Mouse (Mus musculus) limb, embryonic 15.5 days (tissue): ENCODE data around the gene Phyhd1. TPM values are rescaled to one million over a fixed set of nuclear protein-coding genes. Genes with fewer than 3 reads are reported as not detected.

Experiments
- polyA plus RNA-seq: library from polyadenylated mRNA; unstranded; fragments of >200 nt; fragmentation: Nextera tagmentation; extraction: Ambion mirVana; gene quantifications from 2 replicates; pipeline ENCODE4 v1.2.1, GENCODE M21; 2015

Phyhd1 gene
- polyA plus RNA-seq, 1 experiment from 2014 or later, result 5.9 TPM

Other genes starting within 250 kb of the Phyhd1 start
- gene Wdr34, start 217.3 kb upstream of the Phyhd1 start, polyA plus RNA-seq, result 36.7 and 37.0 TPM in 2 replicates
- gene Set, start 208.8 kb upstream of the Phyhd1 start, polyA plus RNA-seq, result 323 and 361 TPM in 2 replicates
- gene Pkn3, start 188.5 kb upstream of the Phyhd1 start, polyA plus RNA-seq, result 8.6 and 10.4 TPM in 2 replicates
- 21.1 and 21.6 TPM in 2 replicates for gene Zdhhc12, start 172.6 kb upstream of the Phyhd1 start, polyA plus RNA-seq
- 6.5 and 8.6 TPM in 2 replicates for gene Zer1, start 141.6 kb upstream of the Phyhd1 start, polyA plus RNA-seq
- gene Tbc1d13, start 132.5 kb upstream of the Phyhd1 start, polyA plus RNA-seq, result 5.5 and 8.0 TPM in 2 replicates
- 14.8 and 17.0 TPM in 2 replicates for gene Endog, start 94.7 kb upstream of the Phyhd1 start, polyA plus RNA-seq
- gene Spout1, start 87.7 kb upstream of the Phyhd1 start, polyA plus RNA-seq, result 75.0 and 75.2 TPM in 2 replicates
- gene Kyat1, start 60.4 kb upstream of the Phyhd1 start, polyA plus RNA-seq, result 12.4 TPM in 2 replicates
- gene Lrrc8a, start 28.5 kb upstream of the Phyhd1 start, polyA plus RNA-seq, result 40.6 and 42.5 TPM in 2 replicates
- 0.10 and 0.11 TPM in 2 replicates for gene Gm28035, start 25.6 kb upstream of the Phyhd1 start, polyA plus RNA-seq
- not detected in 2 replicates for gene Gm28038, start 14.8 kb downstream of the Phyhd1 start, polyA plus RNA-seq
- gene Dolk, start 20.1 kb downstream of the Phyhd1 start, polyA plus RNA-seq, result 31.5 and 33.4 TPM in 2 replicates
- gene Nup188, start 20.2 kb downstream of the Phyhd1 start, polyA plus RNA-seq, result 28.2 and 32.4 TPM in 2 replicates
- 87.5 and 88.5 TPM in 2 replicates for gene Sh3glb2, start 93.1 kb downstream of the Phyhd1 start, polyA plus RNA-seq
- 23.3 and 23.9 TPM in 2 replicates for gene Miga2, start 98.0 kb downstream of the Phyhd1 start, polyA plus RNA-seq
- 35.5 and 35.8 TPM in 2 replicates for gene Dolpp1, start 126.1 kb downstream of the Phyhd1 start, polyA plus RNA-seq
- gene Crat, start 149.6 kb downstream of the Phyhd1 start, polyA plus RNA-seq, result 23.9 and 37.6 TPM in 2 replicates
- 137 and 149 TPM in 2 replicates for gene Ptpa, start 149.8 kb downstream of the Phyhd1 start, polyA plus RNA-seq
- gene Ier5l, start 208.0 kb downstream of the Phyhd1 start, polyA plus RNA-seq, result 1.9 and 2.1 TPM in 2 replicates